Mouse (Mus musculus): ENCODE data around the gene Hamp2.
"Not testable (repeated sequence)": the region's sequence is repeated elsewhere in the genome, so short reads cannot be mapped to it uniquely, and the experiment has no call there.

Hamp2 gene

GRCm38 (mm10) chr7:30924581-30924980 lies at the start of gene Hamp2:
Gene Hamp2, minus strand, starts transcription at chr7:30924681.
- not testable (repeated sequence) for DNase-seq (ENCODE audit: low spot score)

- peak; percentile 91 for DNase-seq (ENCODE audit: low spot score)
Observed at GRCm38 (mm10) chr7:30973501-30974289, 49.2 kb upstream of the Hamp2 start, which contains the start of gene Fam187b. Gene Fam187b, plus strand, starts transcription at chr7:30973790.

GRCm38 (mm10) chr7:30973251-30973500 lies 48.7 kb upstream of the Hamp2 start, which contains the start of gene Lsr:
Gene Lsr, minus strand, starts transcription at chr7:30973464.
- DNase-seq (ENCODE audit: low spot score), result no peak

- no peak for DNase-seq (ENCODE audit: low spot score)
Observed at GRCm38 (mm10) chr7:30972426-30973250, 48.2 kb upstream of the Hamp2 start.

GRCm38 (mm10) chr7:30971901-30972300 lies 47.4 kb upstream of the Hamp2 start:
- DNase-seq (ENCODE audit: low spot score), result no peak

- DNase-seq (ENCODE audit: low spot score), result no peak
Observed at GRCm38 (mm10) chr7:30969174-30969573, 44.7 kb upstream of the Hamp2 start.

GRCm38 (mm10) chr7:30968611-30969010 lies 44.1 kb upstream of the Hamp2 start:
- no peak for DNase-seq (ENCODE audit: low spot score)

GRCm38 (mm10) chr7:30966657-30967056 lies 42.2 kb upstream of the Hamp2 start:
- DNase-seq (ENCODE audit: low spot score), result no peak

- no peak for DNase-seq (ENCODE audit: low spot score)
Observed at GRCm38 (mm10) chr7:30965677-30966076, 41.2 kb upstream of the Hamp2 start.

- no peak for DNase-seq (ENCODE audit: low spot score)
Observed at GRCm38 (mm10) chr7:30964366-30964765, 39.9 kb upstream of the Hamp2 start.

- DNase-seq (ENCODE audit: low spot score), result no peak
Observed at GRCm38 (mm10) chr7:30962862-30963261, 38.4 kb upstream of the Hamp2 start.

- no peak for DNase-seq (ENCODE audit: low spot score)
Observed at GRCm38 (mm10) chr7:30959786-30960349, 35.4 kb upstream of the Hamp2 start.

- DNase-seq (ENCODE audit: low spot score), result no peak
Observed at GRCm38 (mm10) chr7:30958866-30959487, 34.5 kb upstream of the Hamp2 start.

GRCm38 (mm10) chr7:30958109-30958865 lies 33.8 kb upstream of the Hamp2 start:
- peak; percentile 29 for DNase-seq (ENCODE audit: low spot score)

GRCm38 (mm10) chr7:30957367-30957783 lies 32.9 kb upstream of the Hamp2 start:
- peak; percentile 91 for DNase-seq (ENCODE audit: low spot score)

GRCm38 (mm10) chr7:30956756-30957366 lies 32.4 kb upstream of the Hamp2 start, which contains the start of gene Usf2:
Gene Usf2, minus strand, starts transcription at chr7:30956803.
- peak; percentile 87 for DNase-seq (ENCODE audit: low spot score)

GRCm38 (mm10) chr7:30956357-30956751 lies 31.9 kb upstream of the Hamp2 start:
- no peak for DNase-seq (ENCODE audit: low spot score)

- DNase-seq (ENCODE audit: low spot score), result peak; percentile 89
Observed at GRCm38 (mm10) chr7:30955584-30956356, 31.3 kb upstream of the Hamp2 start.

- DNase-seq (ENCODE audit: low spot score), result no peak
Observed at GRCm38 (mm10) chr7:30954971-30955520, 30.6 kb upstream of the Hamp2 start.

- no peak for DNase-seq (ENCODE audit: low spot score)
Observed at GRCm38 (mm10) chr7:30954036-30954435, 29.6 kb upstream of the Hamp2 start.

Measured in yolk sac, embryonic 10.5 days (tissue).